8 mouse cellular contexts compared by ENCODE assay signal in genomic region chr9:72652961-72653360, GRCm38 (mm10). TPM values are rescaled to one million over a fixed set of nuclear protein-coding genes. Genes with fewer than 3 reads are reported as not detected.
DNase-seq lines count a peak whose midpoint lies in the region; ATAC-seq lines count a peak whose summit lies in the region.

No protein-coding gene starts in this region.

- no peaks in the 10 kb centered on the region for H3K27me3 ChIP-seq in hindbrain, embryonic 10.5 days (ENCODE audit: insufficient read depth, poor library complexity, severe bottlenecking)
- no peaks in the 10 kb centered on the region for H3K27me3 ChIP-seq in hindbrain, embryonic 16.5 days (replicated peaks; ENCODE audit: control insufficient read depth, insufficient read depth, low read length)
- H3K27me3 ChIP-seq in embryonic facial prominence, embryonic 12.5 days, result no peaks in the 10 kb centered on the region
- no peaks in the 10 kb centered on the region for H3K27me3 ChIP-seq in heart, embryonic 13.5 days (replicated peaks)
- peaks cover 16% of the 10 kb centered on the region; the same call in 1 of the 2 replicates for H3K27me3 ChIP-seq in liver, embryonic 12.5 days (replicated peaks)

- DNase-seq in hindbrain, embryonic 10.5 days (ENCODE audit: low spot score), result peak; percentile 63
- DNase-seq in frontal cortex, postnatal 14 days (ENCODE audit: low spot score in 2 of 2), result no peak
- DNase-seq in spleen, postnatal 4 days (ENCODE audit: low spot score in 2 of 2), result no peak
- no peak for DNase-seq in adrenal gland, adult 2 months

- 31% methylated on average over 8 of the region's 8 CpGs for WGBS in hindbrain, embryonic 10.5 days
- 35% methylated on average over 8 of the region's 8 CpGs for WGBS in hindbrain, embryonic 16.5 days
- 6% methylated on average over 8 of the region's 8 CpGs for WGBS in embryonic facial prominence, embryonic 12.5 days
- WGBS in heart, embryonic 13.5 days, result 29% methylated on average over 8 of the region's 8 CpGs
- 51% methylated on average over 8 of the region's 8 CpGs for WGBS in liver, embryonic 12.5 days (ENCODE audit: insufficient replicate concordance)

- no peak overlapping the region for H3K9ac ChIP-seq in hindbrain, embryonic 16.5 days (ENCODE audit: low read depth, low read length)
- 0 out of 2 replicates have a peak overlapping the region, but pooled peaks have one; percentile 19 for H3K9ac ChIP-seq in embryonic facial prominence, embryonic 12.5 days
- peak overlapping the region; percentile 69 for H3K9ac ChIP-seq in heart, embryonic 13.5 days
- H3K9ac ChIP-seq in liver, embryonic 12.5 days, result peak overlapping the region; percentile 4; the same call in 1 of the 2 replicates

- H3K4me2 ChIP-seq in hindbrain, embryonic 16.5 days (ENCODE audit: low read length), result no peak overlapping the region
- H3K4me2 ChIP-seq in embryonic facial prominence, embryonic 12.5 days (replicated peaks), result peak overlapping the region; percentile 39
- peak overlapping the region; percentile 52 for H3K4me2 ChIP-seq in heart, embryonic 13.5 days
- no peak overlapping the region for H3K4me2 ChIP-seq in liver, embryonic 12.5 days

- H3K27ac ChIP-seq in hindbrain, embryonic 10.5 days, result peak overlapping the region; percentile 83
- H3K27ac ChIP-seq in hindbrain, embryonic 16.5 days (ENCODE audit: low read depth, low read length), result no peak overlapping the region
- H3K27ac ChIP-seq in embryonic facial prominence, embryonic 12.5 days, result peak overlapping the region; percentile 99
- peak overlapping the region; percentile 81 for H3K27ac ChIP-seq in heart, embryonic 13.5 days (replicated peaks)
- H3K27ac ChIP-seq in liver, embryonic 12.5 days, result peak overlapping the region; percentile 45

- no peaks in the 10 kb centered on the region for H3K9me3 ChIP-seq in hindbrain, embryonic 10.5 days
- H3K9me3 ChIP-seq in hindbrain, embryonic 16.5 days (ENCODE audit: control insufficient read depth, low read length), result no peaks in the 10 kb centered on the region
- H3K9me3 ChIP-seq in embryonic facial prominence, embryonic 12.5 days, result no peaks in the 10 kb centered on the region
- no peaks in the 10 kb centered on the region for H3K9me3 ChIP-seq in heart, embryonic 13.5 days
- no peaks in the 10 kb centered on the region for H3K9me3 ChIP-seq in liver, embryonic 12.5 days (replicated peaks)

- no peak overlapping the region for H3K4me3 ChIP-seq in hindbrain, embryonic 10.5 days
- H3K4me3 ChIP-seq in hindbrain, embryonic 16.5 days (ENCODE audit: low read length), result no peak overlapping the region
- H3K4me3 ChIP-seq in embryonic facial prominence, embryonic 12.5 days, result 0 out of 2 replicates have a peak overlapping the region, but pooled peaks have one; percentile 14
- peak overlapping the region; percentile 14; the same call in 1 of the 2 replicates for H3K4me3 ChIP-seq in heart, embryonic 13.5 days
- H3K4me3 ChIP-seq in liver, embryonic 12.5 days, result no peak overlapping the region; the same call in 1 of the 2 replicates

- no peaks in the 10 kb centered on the region for H3K36me3 ChIP-seq in hindbrain, embryonic 10.5 days
- no peaks in the 10 kb centered on the region for H3K36me3 ChIP-seq in hindbrain, embryonic 16.5 days (ENCODE audit: control insufficient read depth, insufficient read depth, low read length)
- no peaks in the 10 kb centered on the region for H3K36me3 ChIP-seq in embryonic facial prominence, embryonic 12.5 days
- no peaks in the 10 kb centered on the region for H3K36me3 ChIP-seq in heart, embryonic 13.5 days
- no peaks in the 10 kb centered on the region for H3K36me3 ChIP-seq in liver, embryonic 12.5 days

- peaks cover 50% of the 10 kb centered on the region for H3K4me1 ChIP-seq in hindbrain, embryonic 10.5 days (replicated peaks)
- H3K4me1 ChIP-seq in hindbrain, embryonic 16.5 days (ENCODE audit: control insufficient read depth, insufficient read depth, low read depth, low read length), result no peaks in the 10 kb centered on the region
- H3K4me1 ChIP-seq in embryonic facial prominence, embryonic 12.5 days, result peaks cover 37% of the 10 kb centered on the region
- H3K4me1 ChIP-seq in heart, embryonic 13.5 days, result peaks cover 45% of the 10 kb centered on the region
- H3K4me1 ChIP-seq in liver, embryonic 12.5 days, result peaks cover 35% of the 10 kb centered on the region

- no peak for ATAC-seq in hindbrain, embryonic 16.5 days
- peak; percentile 86 for ATAC-seq in embryonic facial prominence, embryonic 12.5 days (ENCODE audit: insufficient number of reproducible peaks, insufficient read depth, low FRiP score, low TSS enrichment)
- no peak for ATAC-seq in heart, embryonic 13.5 days (ENCODE audit: extremely low read depth, insufficient number of reproducible peaks, low FRiP score, low TSS enrichment)
- no peak for ATAC-seq in liver, embryonic 12.5 days

RNA-seq across cellular contexts. Expression of gene Nedd4, which starts 9.2 kb away (rescaled TPM):
- polyA plus RNA-seq in hindbrain, embryonic 10.5 days (2016; fragmentation: Nextera tagmentation; extraction: Ambion mirVana), result 556 and 636 TPM in 2 replicates
- polyA plus RNA-seq in hindbrain, embryonic 16.5 days (2015; fragmentation: Nextera tagmentation; extraction: Ambion mirVana), result 377 and 405 TPM in 2 replicates
- polyA plus RNA-seq in embryonic facial prominence, embryonic 12.5 days (2016; fragmentation: Nextera tagmentation; extraction: Ambion mirVana), result 722 and 756 TPM in 2 replicates
- polyA plus RNA-seq in heart, embryonic 13.5 days (2015; fragmentation: Nextera tagmentation; extraction: Ambion mirVana), result 468 and 480 TPM in 2 replicates
- polyA plus RNA-seq in liver, embryonic 12.5 days (2016; fragmentation: Nextera tagmentation; extraction: Ambion mirVana), result 173 and 176 TPM in 2 replicates
- total RNA-seq in adrenal gland, adult 2 months (2021), result 100 to 1,000 TPM; 393 to 436 TPM
- polyA plus RNA-seq in adrenal gland, adult 2 months (2012; rRNA removed), result 139 and 169 TPM in 2 replicates

Comparison
In these comparisons a context has a peak if more than half of its experiments do, and no peak if none do; other contexts are left out.
1. H3K4me3 ChIP-seq: peak in embryonic facial prominence, embryonic 12.5 days (single experiment) and heart, embryonic 13.5 days (single experiment); none in hindbrain, embryonic 10.5 days (single experiment), hindbrain, embryonic 16.5 days (single experiment) and liver, embryonic 12.5 days (single experiment).
2. H3K4me2 ChIP-seq: peak in embryonic facial prominence, embryonic 12.5 days (single experiment) and heart, embryonic 13.5 days (single experiment); none in hindbrain, embryonic 16.5 days (single experiment) and liver, embryonic 12.5 days (single experiment).